Mouse (Mus musculus): ENCODE data around the gene Ppp1cb.
"Not testable (repeated sequence)": the region's sequence is repeated elsewhere in the genome, so short reads cannot be mapped to it uniquely, and the experiment has no call there.

The Ppp1cb gene

DNA sequence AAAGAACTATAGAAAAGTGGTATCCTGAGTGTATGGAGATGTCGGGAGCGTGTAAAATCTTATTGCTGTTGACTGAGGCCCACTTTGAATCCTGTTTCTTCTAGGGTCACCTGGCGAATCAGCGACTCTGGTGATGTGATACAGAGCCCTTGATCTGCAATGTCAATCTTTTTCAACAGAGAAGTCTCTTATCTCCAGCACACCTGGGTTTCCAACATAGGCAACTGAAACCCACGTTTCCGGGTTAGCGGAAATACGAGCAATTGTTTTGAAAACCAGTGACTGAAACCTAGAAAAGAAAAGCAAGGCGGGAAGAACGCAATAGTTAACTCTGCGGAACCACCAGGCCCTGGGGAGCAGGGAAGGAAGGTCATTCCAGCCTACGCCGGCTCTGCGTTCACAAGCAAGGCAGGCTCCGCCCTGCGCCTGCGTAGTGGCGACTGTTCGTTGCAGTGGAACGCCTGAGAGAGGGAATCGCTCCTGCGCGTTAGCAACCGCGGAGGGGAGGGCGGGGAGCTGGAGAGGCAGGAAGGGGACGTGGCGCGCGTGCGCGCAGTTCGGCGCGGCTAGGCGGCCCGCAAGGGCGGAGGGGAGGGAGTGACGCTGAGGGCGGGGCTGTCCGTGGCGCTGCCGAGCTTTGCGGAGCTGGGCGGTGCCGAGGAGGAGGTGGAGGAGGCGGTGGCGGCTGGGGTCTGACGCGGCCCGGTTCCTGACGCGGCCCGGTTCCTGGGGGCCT, at the start of gene Ppp1cb:
Gene Ppp1cb (plus strand): TSS at position 436 of the 736 bp plus-strand sequence.
- DNase-seq: peak; percentile 97

DNA sequence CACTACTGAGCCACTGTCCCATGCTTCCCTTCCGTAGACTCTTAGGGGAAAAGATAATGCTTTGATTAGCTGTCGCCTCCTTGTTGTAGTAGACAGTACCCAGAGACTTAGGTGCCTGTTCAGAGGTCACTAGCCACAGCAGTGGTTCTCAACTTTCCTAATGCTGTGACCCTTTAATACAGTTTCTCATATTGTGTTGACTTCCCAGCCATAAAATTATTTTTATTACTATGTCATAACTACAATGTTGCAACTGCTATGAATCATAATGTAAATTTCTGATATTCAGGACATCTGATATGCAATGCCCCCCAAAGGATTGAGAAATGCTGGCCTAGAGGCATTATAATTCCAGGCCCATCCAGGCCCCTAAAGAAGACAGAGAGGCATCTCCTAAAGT, 48.9 kb upstream of the Ppp1cb start:
- no peak for DNase-seq

DNA sequence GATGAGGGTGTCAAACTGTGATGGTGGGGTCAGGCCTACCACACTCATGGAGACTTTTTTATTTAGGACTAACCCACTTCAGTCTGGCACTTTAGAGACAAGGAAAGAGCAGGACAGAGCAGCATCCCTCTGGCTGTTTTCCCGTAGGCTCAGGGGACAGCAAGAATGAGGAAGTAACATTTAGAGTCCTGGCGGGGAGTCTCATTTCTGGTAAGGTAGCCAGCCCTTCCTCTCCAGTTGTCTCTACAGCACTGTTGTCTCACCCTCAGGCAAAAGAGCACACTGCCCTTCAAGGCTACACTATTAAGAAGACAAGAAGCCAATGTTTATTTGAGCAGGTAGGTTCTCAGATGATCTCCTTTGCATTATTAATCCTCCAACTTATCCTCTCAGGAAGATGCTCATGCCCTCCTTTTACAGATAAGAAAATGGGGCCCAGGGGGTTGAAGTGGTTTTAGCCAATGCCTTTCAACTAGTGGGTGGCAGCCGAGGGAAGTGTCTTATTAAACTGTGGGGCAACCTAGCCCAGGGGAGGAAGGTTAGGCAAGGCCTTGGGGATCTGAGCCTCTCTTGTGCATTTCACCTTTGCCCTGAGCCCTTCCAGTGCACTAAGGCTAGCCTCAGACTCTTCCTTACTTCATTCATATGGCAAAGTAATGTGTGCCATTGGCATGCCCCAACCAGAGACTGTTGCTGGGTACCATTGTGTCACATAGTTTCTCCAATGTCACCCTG, 47.5 kb upstream of the Ppp1cb start:
- no peak for DNase-seq

DNA sequence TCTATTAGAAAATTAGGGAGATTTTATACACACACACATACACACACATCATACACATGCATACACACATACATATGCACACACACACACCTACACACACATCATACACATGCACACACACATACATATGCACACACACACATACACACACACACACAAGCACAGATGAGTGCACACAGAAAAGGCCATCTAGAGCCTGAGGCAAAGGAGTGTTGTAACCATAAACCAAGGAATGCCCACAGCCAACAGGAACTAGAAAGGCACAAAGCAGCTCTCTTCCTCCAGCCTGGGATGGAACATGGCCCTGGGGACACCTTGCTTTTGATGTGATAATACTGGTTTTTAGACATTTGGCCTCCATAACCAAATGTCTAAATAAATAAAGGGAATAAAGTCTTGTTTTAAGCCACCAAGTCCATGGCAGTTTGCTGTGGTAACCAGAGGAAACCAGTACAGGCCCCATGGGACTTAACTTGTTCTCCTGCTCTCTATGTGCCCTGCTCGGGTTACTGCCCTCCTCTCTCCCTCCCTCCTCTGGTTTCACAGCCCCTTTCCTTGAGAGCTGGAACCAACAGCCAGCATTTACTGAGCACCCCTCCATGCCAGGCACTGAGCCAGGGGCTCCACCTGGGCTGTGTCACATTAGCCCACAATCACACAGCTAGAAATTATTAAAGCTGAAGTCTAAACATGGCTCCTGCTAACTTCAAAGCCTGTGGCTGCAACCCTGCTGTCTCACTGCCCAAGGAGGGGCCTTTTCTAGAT, 46.3 kb upstream of the Ppp1cb start:
- no peak for DNase-seq

DNA sequence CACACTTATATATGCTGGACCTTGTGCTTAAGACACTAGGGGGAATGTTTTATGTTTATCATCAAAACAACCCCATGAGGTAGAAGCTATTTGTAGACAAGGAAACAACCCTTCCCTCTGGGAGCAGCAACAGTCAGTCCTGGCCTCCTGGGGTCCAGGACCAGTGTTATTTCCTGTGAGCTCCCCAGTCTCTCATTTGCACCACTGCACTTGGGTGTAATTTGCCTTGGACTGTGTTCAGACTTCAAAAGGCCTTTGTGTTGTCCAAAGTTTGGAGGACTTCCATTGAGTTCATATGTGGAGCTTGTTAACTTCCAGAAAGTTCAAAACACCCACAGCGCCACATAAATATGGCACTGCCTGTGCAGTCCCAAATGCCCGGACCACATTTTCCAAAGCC, 45.6 kb upstream of the Ppp1cb start:
- DNase-seq: no peak

- no peak for DNase-seq
Observed at GRCm38 (mm10) chr5:32413569-32413968, 45.1 kb upstream of the Ppp1cb start.

DNA sequence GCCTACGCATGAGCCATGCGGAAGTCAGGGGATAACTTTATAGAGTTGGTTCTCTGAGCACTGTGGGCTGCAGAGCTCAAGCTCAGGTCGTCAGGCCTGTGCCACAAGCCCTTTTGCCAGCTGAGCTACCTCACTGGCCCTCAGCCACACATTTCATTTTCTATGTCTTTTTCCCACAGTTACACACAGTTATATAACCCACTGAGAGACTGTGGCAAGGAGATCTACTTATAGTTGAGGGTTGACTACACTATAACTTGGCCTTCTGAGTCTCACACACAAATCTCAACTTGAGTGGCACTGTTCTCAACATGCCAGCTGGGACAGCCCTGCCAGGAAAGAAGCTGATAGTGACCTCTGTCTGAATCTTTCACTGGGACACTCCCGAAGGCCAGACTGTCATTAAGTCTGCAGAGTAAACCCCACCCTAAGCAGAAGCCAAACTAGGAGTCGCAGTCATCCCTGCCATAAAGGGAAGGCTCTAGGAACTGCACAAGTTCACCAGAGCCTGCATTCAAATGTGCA, 44.1 kb upstream of the Ppp1cb start:
- DNase-seq: no peak

- DNase-seq: no peak
Observed at GRCm38 (mm10) chr5:32415554-32415953, 43.1 kb upstream of the Ppp1cb start.

DNA sequence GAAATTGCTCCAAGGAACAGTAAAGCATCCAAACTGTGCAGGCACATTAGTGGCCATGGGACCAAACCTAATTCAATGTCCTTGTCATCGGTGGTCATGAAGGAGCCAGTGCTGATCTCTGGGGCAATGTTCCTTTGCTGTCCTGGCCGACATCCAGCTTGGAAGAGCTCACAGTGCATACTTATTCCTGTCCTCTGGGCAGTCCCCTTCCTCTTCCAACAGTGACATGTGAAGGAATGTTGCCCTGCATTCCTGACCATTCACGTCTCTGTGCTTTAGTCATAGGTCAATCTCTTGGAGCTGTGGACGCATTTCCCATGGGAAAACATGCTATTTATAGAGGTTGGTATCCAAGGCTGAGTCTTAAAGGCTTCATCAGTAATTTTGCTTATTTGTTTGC, 41.8 kb upstream of the Ppp1cb start:
- DNase-seq: no peak

DNA sequence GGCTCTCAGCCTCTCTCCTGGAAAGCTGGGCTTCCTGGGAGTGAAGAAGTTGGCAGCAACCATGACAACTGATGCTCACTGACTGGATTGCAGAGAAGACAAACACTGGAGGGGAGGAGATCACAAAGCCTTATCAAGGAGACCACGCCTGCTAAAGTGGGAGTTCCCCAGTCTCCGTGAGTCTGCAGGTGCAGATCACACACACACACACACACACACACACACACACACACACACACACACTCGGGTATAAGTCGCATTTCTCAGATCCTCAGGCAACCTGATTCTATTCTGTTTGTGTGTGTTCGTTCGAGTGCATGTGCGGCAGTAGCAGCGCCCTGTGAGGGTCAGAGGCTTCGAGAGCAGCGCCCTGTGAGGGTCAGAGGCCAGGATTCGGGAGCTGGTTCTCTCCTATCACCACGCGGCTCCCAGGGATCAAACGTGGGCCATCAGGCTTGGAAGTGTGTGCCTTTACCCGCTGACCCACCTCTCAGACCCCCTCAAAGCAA, 36.5 kb upstream of the Ppp1cb start:
- DNase-seq: no peak

DNA sequence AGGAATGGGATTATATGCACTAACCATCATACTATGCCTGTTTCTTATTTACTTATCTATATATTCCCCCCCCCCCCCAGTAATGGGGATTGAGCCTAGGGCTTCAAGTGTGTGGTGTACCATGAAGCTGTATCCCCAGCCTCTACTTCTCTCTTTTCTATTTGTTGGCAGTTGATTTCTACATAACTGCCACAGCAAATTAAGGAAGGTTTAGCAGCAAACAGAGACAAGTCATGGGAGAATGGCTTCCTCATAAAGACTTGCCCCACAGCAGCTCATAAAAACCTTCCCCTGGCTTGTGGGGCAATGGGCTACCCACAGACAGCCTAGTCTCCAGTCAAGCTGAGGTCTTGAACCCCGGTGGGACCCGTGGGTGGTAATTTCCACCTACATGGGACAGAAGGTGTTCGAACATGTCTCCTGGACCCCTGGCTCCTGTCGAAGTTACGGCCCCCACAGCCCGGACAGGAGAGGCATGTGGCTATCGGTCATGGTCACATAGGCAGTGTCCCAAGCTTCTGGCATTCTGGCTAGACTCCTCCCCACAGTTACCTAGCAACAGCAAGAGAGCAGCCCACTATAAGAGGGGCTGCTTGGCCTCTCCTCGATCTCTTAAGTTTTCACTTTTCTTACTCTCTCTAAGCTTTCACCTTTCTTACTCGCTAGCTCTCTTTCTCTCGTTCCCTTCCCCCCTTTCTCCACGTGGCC, 35.1 kb upstream of the Ppp1cb start:
- no peak for DNase-seq

- DNase-seq: no peak
Observed at GRCm38 (mm10) chr5:32424464-32424863, 34.2 kb upstream of the Ppp1cb start.

GRCm38 (mm10) chr5:32425485-32426171, 33.0 kb upstream of the Ppp1cb start:
- DNase-seq: no peak

DNA sequence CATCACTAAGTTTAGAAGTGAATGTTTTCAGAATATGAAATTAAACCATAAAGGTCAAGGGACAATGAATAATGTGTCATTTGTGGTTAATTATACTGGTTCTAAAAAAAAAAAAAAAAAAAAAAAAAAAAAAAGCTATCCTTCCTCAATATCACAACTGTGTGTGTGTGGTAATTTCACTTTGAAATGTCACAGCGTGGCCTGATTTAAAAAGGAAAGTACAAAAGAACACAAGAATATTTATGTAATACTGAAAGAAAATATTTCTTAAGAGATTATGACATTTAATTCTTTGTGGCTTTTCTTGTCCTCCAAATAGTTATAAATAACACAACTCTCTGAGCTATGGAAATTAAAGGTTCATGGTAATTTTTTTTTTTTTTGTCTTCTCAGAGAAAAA, 28.2 kb upstream of the Ppp1cb start:
- DNase-seq: no peak

GRCm38 (mm10) chr5:32434346-32434745, 24.3 kb upstream of the Ppp1cb start:
- not testable (repeated sequence) for DNase-seq

DNA sequence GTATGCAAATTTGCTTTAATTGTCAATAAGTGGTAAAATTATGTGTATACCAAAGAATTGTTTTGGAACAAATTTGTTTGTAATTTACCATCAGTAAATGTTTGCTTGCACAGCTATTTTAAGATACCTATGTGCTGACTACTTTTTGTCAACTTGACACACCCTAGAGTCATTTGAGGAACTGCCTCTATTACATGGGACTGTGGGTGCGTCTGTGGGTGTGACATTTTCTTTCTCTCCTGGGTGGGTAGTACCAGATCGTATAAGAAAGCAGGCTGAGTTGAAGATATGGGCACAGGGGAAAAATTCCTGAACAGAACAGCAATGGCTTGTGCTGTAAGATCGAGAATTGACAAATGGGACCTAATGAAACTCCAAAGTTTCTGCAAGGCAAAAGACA, 23.0 kb upstream of the Ppp1cb start:
- no peak for DNase-seq

DNA sequence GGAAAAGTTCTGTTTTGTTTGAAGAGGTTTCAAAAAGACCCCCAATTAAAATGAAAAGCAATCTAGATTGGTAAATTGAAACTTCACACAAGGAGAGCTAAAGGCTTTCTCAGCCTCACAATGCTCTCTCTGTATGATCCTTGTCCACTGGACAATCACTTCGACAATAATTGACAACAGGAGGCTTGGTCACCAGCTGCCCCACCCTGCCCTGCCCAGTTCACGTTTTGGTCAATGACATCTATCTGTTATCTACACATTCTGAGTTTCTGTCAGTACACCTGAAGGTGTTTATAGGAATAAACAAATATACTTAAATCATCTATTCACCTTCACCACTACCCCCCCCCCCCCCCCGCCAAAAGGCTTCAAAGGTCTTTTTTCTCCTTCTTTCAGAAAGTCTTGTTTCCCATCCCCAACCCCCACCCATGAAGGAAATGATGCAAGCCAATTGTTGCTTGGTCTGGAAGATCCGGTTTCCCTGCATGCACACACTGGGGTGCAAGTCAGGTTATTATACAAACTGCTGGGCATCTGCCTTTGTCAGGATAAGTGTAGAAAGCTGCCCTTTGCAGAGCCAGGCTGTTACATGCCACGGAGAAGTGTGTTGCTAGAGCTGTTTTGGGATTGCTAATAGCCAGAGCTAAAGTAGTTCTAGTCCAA, 20.6 kb upstream of the Ppp1cb start:
- no peak for DNase-seq

- DNase-seq: no peak
Observed at GRCm38 (mm10) chr5:32438564-32438922, 20.1 kb upstream of the Ppp1cb start.

GRCm38 (mm10) chr5:32441336-32441735, 17.3 kb upstream of the Ppp1cb start:
- DNase-seq: no peak

GRCm38 (mm10) chr5:32441992-32442575, 16.6 kb upstream of the Ppp1cb start:
- no peak for DNase-seq

DNA sequence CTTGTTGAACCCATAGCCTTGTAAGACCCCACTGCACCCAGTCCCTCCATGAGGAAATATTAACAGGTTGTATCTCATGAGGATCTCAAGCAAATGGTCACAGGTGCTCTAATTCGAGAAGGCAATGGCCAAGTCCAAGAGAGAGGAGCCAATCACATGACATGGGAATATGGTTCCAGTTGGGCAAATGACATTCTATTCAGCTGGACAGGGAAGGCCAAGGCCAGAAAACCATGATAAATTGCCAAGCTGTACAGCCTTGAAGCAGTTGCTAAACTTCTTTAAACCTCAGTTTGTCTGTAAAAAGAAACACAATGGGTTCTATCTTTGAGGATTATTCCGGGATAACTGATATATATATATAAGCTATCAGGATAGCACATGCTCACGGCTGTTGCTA, 14.7 kb upstream of the Ppp1cb start:
- no peak for DNase-seq
